In genomic region chr11:109586424-109586823, GRCm38 (mm10) we compare ENCODE assay signal across 1 mouse cellular context.
TF ChIP-seq lines count a peak whose summit lies in the region.

No protein-coding gene starts in this region.

TF ChIP-seq in MEL, 35 proteins besides CTCF, POLR2A, EP300 and RAD21 (continued from another document):
- no peak for TF ChIP-seq UBTF (IDR thresholded peaks at IDR 0.05; ENCODE audit: borderline replicate concordance, insufficient read depth, low read depth, low read length)
- no peak for TF ChIP-seq USF2 (IDR thresholded peaks at IDR 0.05; ENCODE audit: borderline replicate concordance in 1 of 2, insufficient read depth in 1 of 2, low read depth in 1 of 2, low read length in 2 of 2)
- peak; percentile 69; the same call in 1 of the 2 replicates for TF ChIP-seq GATA1 (IDR thresholded peaks at IDR 0.05; ENCODE audit: low read depth, low read length)
- TF ChIP-seq HCFC1 (IDR thresholded peaks at IDR 0.05; ENCODE audit: low read depth, low read length): peak; percentile 33; the same call in 1 of the 2 replicates
- TF ChIP-seq MYC (IDR thresholded peaks at IDR 0.05; ENCODE audit: low read depth, low read length): peak; percentile 33; the same call in 1 of the 2 replicates
- peak; percentile 82 for TF ChIP-seq RCOR1 (IDR thresholded peaks at IDR 0.05; ENCODE audit: low read depth, low read length)
- no peak for TF ChIP-seq GABPA (IDR thresholded peaks at IDR 0.05; ENCODE audit: low read depth, low read length)
- no peak for TF ChIP-seq MYB (IDR thresholded peaks at IDR 0.05; ENCODE audit: low read depth, low read length)
- TF ChIP-seq JUND (IDR thresholded peaks at IDR 0.05; ENCODE audit: low read depth, low read length): no peak
- peak; percentile 72; the same call in 1 of the 2 replicates for TF ChIP-seq TCF12 (IDR thresholded peaks at IDR 0.05; ENCODE audit: low read depth, low read length)
- TF ChIP-seq SMC3 (IDR thresholded peaks at IDR 0.05; ENCODE audit: low read depth, low read length): no peak
- no peak for TF ChIP-seq CHD1 (IDR thresholded peaks at IDR 0.05; ENCODE audit: low read depth, low read length)
- TF ChIP-seq TBP (IDR thresholded peaks at IDR 0.05; ENCODE audit: low read depth, low read length): no peak
- no peak; the same call in 1 of the 2 replicates for TF ChIP-seq ELF1 (IDR thresholded peaks at IDR 0.05; ENCODE audit: low read depth, low read length)
- TF ChIP-seq POLR2AphosphoS2 (IDR thresholded peaks at IDR 0.05; ENCODE audit: low read length): no peak
- no peak for TF ChIP-seq POLR2AphosphoS5 (IDR thresholded peaks at IDR 0.05; ENCODE audit: borderline replicate concordance, low read depth, low read length)
- TF ChIP-seq TAL1 (IDR thresholded peaks at IDR 0.05; ENCODE audit: low read length): peak; percentile 19; the same call in 1 of the 2 replicates
- no peak; the same call in 1 of the 2 replicates for TF ChIP-seq E2F4 (IDR thresholded peaks at IDR 0.05; ENCODE audit: borderline replicate concordance, low read depth, low read length)
TF ChIP-seq in MEL: peak in this region for 14.
